Mouse (Mus musculus) spleen, adult 2 months (tissue): ENCODE measurements around the gene Hint2. TPM values are rescaled to one million over a fixed set of nuclear protein-coding genes. Genes with fewer than 3 reads are reported as not detected.

ENCODE experiments used
- DNase-seq, 2 experiments: peaks; one replicate each; pipeline versions ENCODE4 v3.0.0 to v3.0.0-alpha.2; 2012 to 2021; ENCODE audit warnings: low spot score in 2 of 2, low read depth in 1 of 2
- H3K27ac ChIP-seq: fragments of 200-500 bp; 2 replicates; pipeline ENCODE4 v1.5.1; 2012; ENCODE audit warnings: low read length, inconsistent platforms; ENCODE audit not compliant: insufficient read depth
- H3K27me3 ChIP-seq: fragments of 200-500 bp; 2 replicates; pipeline ENCODE4 v1.6.1; 2012; ENCODE audit warnings: mild to moderate bottlenecking, moderate library complexity, low read length, inconsistent platforms; ENCODE audit not compliant: control insufficient read depth, insufficient read depth
- H3K36me3 ChIP-seq: fragments of 200-500 bp; 2 replicates; pipeline ENCODE4 v1.6.1; 2012; ENCODE audit warnings: mild to moderate bottlenecking, low read length, inconsistent platforms; ENCODE audit not compliant: control insufficient read depth, insufficient read depth
- H3K4me1 ChIP-seq: fragments of 200-500 bp; 2 replicates; pipeline ENCODE4 v1.6.1; 2011; ENCODE audit warnings: inconsistent platforms; ENCODE audit not compliant: control insufficient read depth, insufficient read depth, insufficient read length
- H3K4me3 ChIP-seq: fragments of 200-500 bp; 2 replicates; pipeline ENCODE4 v1.5.1; 2011; ENCODE audit warnings: mild to moderate bottlenecking, inconsistent platforms; ENCODE audit not compliant: insufficient read depth, insufficient read length; ENCODE audit errors: extremely low read depth
- CTCF ChIP-seq: fragments of 200-500 bp; IDR thresholded peaks from 2 replicates; pipeline ENCODE4 v1.5.1; 2011; ENCODE audit warnings: mild to moderate bottlenecking, inconsistent platforms; ENCODE audit not compliant: insufficient read depth, insufficient read length, insufficient replicate concordance; ENCODE audit errors: extremely low read depth
- POLR2A ChIP-seq: fragments of 200-500 bp; IDR thresholded peaks from 2 replicates; pipeline ENCODE4 v1.6.1; 2011; ENCODE audit warnings: low read depth, low read length, inconsistent platforms
- WGBS: fragments of 180-500 bp; shearing (Covaris S2); methylation state at CpG from one replicate; pipeline ENCODE4 v1.1.7; 2018; 5-methylcytosine and 5-hydroxymethylcytosine counted together
- polyA plus RNA-seq: library from polyadenylated mRNA; depleted of rRNA; stranded (reverse); fragments of >200 nt; gene quantifications from 2 replicates; pipeline ENCODE4 v1.2.3, GENCODE M21; 2012

The Hint2 gene
- polyA plus RNA-seq, 1 experiment: 23.2 TPM

- Histone ChIP-seq H3K36me3 (no peaks in the 10 kb centered on the region), H3K4me3 (no peak overlapping the region), H3K27me3 (no peaks in the 10 kb centered on the region), H3K4me1 (no peaks in the 10 kb centered on the region), H3K27ac (no peak overlapping the region)
- 81% methylated on average over 1 of the region's 1 CpGs for WGBS
- no peak for DNase-seq
- TF ChIP-seq CTCF: no peak
These were observed 38.4 kb upstream of the Hint2 start for GRCm38 (mm10) chr4:43694439-43695248.

DNA sequence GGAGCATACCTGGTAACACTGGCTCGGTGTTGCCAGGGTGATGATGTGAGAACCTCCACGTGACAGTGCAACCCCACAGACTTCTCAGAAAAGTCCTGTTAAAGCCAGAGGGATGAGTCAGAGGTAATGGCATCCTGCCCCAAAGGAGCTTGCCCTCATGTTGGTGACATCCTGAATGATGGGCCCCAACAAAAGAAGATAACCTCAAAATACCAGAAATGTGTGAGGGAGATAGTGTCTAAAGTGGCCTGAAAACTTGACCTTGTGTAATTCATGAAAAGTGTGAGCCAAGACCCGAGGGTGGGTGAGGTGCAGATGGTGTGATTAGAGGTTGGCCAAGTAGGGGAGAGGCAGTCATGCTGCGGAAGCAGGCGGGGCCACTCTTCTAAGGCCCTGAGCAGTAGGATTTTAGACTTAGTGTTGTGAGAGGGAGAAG is 37.6 kb upstream of the Hint2 start:
- H3K4me1 ChIP-seq: no peaks in the 10 kb centered on the region
- H3K36me3 ChIP-seq: no peaks in the 10 kb centered on the region
- WGBS: 60% methylated on average over 5 of the region's 5 CpGs
- TF ChIP-seq POLR2A (no peak), CTCF (no peak)
- H3K27me3 ChIP-seq: no peaks in the 10 kb centered on the region
- no peak overlapping the region for H3K27ac ChIP-seq
- H3K4me3 ChIP-seq: no peak overlapping the region
- DNase-seq: no peak

DNA sequence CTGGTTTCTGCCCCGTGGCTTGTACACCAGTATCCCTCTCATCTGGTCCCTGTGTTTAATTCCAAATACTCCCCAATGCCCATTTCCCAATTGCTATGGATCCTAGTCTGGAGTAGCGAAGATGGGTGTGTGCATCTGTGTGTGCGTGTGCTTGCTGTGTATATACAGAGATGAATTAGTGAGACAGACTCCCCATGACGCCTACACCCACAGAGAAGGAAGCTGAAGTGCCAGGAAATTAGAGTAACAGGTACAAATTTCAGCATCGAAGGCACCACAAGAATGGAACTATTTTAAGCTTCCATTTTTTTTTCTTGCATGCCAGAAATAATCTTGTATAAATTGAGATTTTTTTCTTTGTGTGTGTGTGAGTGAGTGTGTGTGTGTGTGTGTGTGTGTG is 34.8 kb upstream of the Hint2 start:
- Histone ChIP-seq H3K27ac (no peak overlapping the region), H3K27me3 (no peaks in the 10 kb centered on the region), H3K36me3 (no peaks in the 10 kb centered on the region), H3K4me3 (no peak overlapping the region), H3K4me1 (no peaks in the 10 kb centered on the region)
- TF ChIP-seq CTCF (no peak), POLR2A (no peak)
- DNase-seq: no peak
- 56% methylated on average over 5 of the region's 5 CpGs for WGBS

- no peak for TF ChIP-seq CTCF
- TF ChIP-seq POLR2A: no peak
- no peak for DNase-seq
- Histone ChIP-seq H3K4me1 (no peaks in the 10 kb centered on the region), H3K4me3 (no peak overlapping the region), H3K27ac (no peak overlapping the region), H3K27me3 (no peaks in the 10 kb centered on the region), H3K36me3 (no peaks in the 10 kb centered on the region)
- 95% methylated on average over 17 of the region's 17 CpGs for WGBS
These were observed 33.8 kb upstream of the Hint2 start for GRCm38 (mm10) chr4:43690021-43690420.

GRCm38 (mm10) chr4:43679416-43680043 is 23.3 kb upstream of the Hint2 start:
- no peak for DNase-seq
- Histone ChIP-seq H3K4me3 (no peak overlapping the region), H3K27me3 (no peaks in the 10 kb centered on the region), H3K4me1 (no peaks in the 10 kb centered on the region), H3K36me3 (no peaks in the 10 kb centered on the region), H3K27ac (no peak overlapping the region)
- TF ChIP-seq CTCF: no peak
- TF ChIP-seq POLR2A: no peak
- 88% methylated on average over 7 of the region's 7 CpGs for WGBS

DNA sequence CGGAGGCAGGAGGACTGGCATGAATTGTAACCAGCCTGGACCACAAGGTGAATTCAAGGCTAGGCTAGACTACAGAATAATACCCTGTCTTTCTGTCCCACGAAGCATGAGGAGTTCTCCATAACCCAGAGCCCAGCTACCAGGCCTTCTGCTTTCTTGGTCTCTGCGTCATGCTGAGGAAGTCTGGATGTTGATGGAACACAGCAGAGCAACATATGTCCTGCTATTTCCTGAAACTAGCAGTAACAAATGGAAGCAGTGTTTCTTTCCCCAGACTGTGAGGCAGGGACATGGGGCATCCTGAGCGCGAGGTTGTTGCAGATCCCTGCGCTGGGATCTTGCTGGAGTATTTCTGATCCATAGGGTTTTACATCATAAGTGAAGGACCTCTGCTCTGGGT is 22.3 kb upstream of the Hint2 start:
- no peak overlapping the region for H3K4me3 ChIP-seq
- WGBS: 93% methylated on average over 6 of the region's 6 CpGs
- H3K4me1 ChIP-seq: no peaks in the 10 kb centered on the region
- no peaks in the 10 kb centered on the region for H3K27me3 ChIP-seq
- H3K36me3 ChIP-seq: no peaks in the 10 kb centered on the region
- TF ChIP-seq CTCF (no peak), POLR2A (no peak)
- no peak for DNase-seq
- H3K27ac ChIP-seq: no peak overlapping the region

DNA sequence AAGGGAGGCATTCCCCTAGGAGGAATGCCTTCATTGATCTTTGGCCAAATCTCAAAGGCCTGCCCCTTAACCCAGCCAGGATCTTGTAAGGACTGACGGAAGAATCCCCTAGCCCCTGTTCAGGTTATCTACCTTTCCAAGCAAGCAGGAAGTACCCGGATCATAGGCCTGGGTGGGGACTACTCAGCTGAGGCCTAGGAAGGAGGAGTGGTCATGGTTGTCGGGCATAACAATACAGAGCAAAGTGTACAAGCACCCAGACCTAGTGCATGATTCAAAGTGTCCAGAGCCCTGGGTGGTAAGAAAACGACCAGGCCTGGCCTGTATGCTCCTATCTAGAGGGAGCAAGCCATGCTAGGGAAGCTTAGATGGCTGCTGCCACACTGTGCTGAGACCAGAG is 19.3 kb upstream of the Hint2 start:
- no peak overlapping the region for H3K27ac ChIP-seq
- H3K4me1 ChIP-seq: no peaks in the 10 kb centered on the region
- H3K36me3 ChIP-seq: no peaks in the 10 kb centered on the region
- no peak for DNase-seq
- 81% methylated on average over 4 of the region's 4 CpGs for whole genome bisulfite sequencing
- no peak for TF ChIP-seq CTCF
- no peaks in the 10 kb centered on the region for H3K27me3 ChIP-seq
- H3K4me3 ChIP-seq: no peak overlapping the region
